Mouse (Mus musculus) gastrocnemius, adult 8-10 months (tissue): ENCODE data around the gene Kndc1. TPM values are rescaled to one million over a fixed set of nuclear protein-coding genes. Genes with fewer than 3 reads are reported as not detected.

Experiments used
- DNase-seq, 2 experiments: peaks; one replicate each; pipeline ENCODE4 v3.0.0; 2022; ENCODE audit warnings: low spot score in 2 of 2
- total RNA-seq, 4 experiments: library from RNA; stranded (reverse); gene quantifications; 2 replicates each; pipeline ENCODE4 v1.2.4; 2022

The Kndc1 gene
- total RNA-seq = under 1 TPM in 1 of 4 experiments, not detected in 3; 0.07 TPM

GRCm38 (mm10) chr7:139894655-139895557 lies at the start of gene Kndc1:
Kndc1 (plus strand) TSS chr7:139894696.
- DNase-seq = no peak

DNA sequence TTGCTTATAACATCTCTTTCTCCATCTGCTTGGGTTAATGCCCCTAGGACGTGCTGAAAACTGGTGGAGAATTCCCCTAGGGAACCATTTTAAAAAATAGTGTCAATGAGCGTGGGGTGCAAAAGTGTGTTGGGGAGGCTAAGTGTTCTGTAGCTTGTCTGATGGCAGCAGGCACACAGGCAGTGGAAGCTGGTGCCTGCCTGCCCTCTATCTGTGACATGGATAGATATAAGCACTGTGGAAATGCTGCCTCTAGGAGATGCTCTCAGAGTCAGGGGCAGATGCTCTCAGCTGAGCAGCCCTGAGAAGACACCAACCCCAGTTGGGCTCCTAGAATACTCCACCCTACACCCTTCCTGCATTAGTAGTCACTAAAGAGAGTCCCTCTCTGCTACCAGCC lies 49.4 kb upstream of the Kndc1 start:
- no peak for DNase-seq

DNA sequence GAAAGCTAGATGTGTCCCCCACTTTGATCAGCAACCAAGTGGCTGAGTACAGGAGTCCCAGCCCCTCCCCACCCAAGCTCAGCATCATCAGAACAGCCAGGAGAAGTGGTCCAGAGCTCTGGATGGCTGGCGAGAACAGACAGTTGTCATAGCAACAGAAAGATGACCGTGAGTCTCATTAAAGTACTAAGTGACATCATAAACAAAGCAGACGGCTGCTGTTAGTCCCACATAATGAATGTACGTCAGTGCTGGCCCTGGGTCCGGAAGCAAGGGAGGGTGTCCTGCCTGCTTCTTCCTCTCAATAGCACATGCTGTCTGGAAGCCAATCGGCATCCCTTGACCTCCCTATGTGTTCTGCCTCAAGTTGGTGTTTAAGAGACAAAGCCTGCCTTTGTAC lies 44.3 kb upstream of the Kndc1 start:
- DNase-seq = no peak

DNA sequence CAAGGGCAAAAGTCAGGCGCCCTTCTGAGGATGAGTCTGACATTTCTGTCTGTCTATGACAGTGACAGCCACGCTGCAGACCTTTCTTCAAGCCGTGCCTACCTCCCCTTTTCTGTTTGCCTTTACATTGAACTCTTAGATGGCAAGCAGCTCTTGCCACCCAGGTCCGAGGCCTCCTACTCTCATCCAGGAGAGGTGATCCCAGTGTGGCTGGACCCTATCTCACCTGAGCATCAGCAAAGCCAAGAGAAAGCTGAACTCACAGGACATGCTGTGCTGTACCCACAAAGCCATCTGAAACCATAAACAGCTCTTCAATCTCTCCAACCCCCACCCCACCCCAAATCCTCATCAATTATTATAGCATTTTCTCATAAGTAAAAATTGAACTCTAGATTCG lies 43.8 kb upstream of the Kndc1 start:
- no peak for DNase-seq

- DNase-seq = no peak
These were observed 43.4 kb upstream of the Kndc1 start for GRCm38 (mm10) chr7:139851098-139851497.

DNA sequence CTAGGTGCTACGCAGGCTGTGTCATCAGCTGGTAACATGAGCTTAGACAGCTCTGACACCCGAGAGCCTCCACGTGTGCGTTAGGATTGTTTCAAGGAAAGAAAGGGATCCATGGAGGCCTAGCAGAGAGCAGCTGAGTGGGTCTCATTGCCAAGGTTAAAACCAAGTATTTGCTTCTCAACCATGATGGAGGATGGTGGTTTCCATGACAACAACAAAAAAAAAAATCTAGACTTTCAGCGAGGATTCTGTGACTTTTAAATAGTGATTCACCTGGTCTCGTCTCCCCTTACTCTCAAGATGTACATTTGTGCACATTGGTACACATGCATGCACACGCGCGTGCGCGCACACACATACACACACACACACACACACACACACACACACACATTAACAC lies 39.2 kb upstream of the Kndc1 start:
- DNase-seq = no peak

DNA sequence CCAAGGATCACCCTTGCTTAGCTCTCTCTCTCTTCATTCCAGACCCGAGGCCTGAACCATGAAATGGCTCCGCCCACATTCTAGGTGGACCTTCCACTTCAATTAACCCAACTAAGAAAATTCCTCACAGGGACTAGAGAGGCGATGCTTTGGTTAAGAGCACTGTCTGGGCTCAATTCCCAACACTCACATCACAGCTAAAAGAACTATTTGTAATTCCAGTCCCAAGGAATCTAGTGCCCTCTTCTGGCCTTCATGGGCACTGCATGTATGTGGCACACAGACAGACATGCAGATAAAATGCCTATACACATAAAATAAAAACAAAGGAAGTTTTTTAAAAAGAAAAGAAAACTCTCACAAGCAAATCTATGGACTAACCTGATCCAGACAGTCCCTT lies 33.1 kb upstream of the Kndc1 start:
- DNase-seq = peak; percentile 39 to 42

DNA sequence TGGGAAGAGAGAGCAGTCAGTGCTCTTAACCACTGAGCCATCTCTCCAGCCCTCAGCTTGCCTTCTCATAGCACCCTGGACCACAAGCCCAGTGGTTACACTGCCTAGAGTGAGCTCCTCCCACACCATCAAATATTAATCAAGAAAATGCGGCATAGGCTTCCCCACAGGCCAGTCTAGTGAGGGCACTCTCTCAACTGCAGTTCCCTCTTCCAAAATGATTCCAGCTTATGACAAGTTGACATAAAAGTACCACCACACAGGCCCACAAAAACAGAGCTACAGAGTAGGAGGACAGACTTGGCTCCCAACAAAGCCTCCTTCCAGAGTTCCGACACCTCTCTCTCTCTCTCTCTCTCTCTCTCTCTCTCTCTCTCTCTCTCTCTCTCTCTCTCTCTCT lies 31.4 kb upstream of the Kndc1 start:
- no peak for DNase-seq

- DNase-seq = no peak
These were observed 30.2 kb upstream of the Kndc1 start for GRCm38 (mm10) chr7:139864253-139864652.

- no peak for DNase-seq
These were observed 29.6 kb upstream of the Kndc1 start for GRCm38 (mm10) chr7:139864871-139865270.

DNA sequence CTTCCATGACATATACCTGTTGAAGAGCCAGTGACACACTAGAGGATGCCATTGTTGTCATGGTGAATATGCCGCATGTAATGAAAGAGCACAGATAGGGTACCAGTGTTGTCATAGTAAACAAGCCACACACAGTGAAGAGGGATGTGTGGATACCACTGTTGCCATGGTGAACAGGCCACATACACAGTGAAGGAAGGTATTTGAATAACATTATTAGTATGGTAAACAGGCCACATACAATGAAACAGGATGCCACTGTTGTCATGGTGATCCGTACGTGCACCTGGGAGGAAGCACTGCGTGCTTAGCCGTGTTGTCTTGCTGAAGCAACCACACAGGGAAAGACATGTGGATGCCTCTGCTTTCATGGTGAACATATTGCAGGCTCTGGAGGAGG lies 23.5 kb upstream of the Kndc1 start:
- no peak for DNase-seq

DNA sequence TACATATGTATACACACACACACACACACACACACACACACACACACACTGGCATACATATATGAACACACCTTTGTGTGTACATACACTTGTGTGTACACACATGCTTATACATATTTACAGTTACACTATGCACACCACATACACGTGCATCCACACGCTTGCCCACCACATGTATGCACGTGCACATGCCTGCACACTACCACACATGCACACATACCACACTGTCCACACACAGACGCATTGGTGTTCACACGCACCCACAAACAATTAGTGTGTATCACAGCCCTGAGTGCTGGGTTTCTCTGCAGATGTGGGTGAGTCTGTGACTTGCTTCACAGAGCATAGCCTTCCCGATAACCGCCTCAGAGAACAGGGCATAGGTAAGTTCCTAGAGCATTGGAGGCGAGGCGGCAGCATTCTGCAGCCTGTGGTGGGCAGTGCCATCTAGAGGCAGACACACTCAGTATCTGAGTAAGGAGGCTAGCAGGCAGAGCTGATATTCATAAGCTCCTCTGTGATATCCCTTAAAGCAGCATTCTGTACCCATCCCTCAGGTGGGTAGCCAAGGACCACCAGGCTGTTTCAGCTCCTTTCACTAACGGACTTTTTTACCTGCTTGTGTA lies 17.2 kb upstream of the Kndc1 start:
- DNase-seq = no peak

GRCm38 (mm10) chr7:139878122-139878521 lies 16.4 kb upstream of the Kndc1 start:
- DNase-seq = no peak

GRCm38 (mm10) chr7:139878621-139879020 lies 15.9 kb upstream of the Kndc1 start:
- DNase-seq = no peak

DNA sequence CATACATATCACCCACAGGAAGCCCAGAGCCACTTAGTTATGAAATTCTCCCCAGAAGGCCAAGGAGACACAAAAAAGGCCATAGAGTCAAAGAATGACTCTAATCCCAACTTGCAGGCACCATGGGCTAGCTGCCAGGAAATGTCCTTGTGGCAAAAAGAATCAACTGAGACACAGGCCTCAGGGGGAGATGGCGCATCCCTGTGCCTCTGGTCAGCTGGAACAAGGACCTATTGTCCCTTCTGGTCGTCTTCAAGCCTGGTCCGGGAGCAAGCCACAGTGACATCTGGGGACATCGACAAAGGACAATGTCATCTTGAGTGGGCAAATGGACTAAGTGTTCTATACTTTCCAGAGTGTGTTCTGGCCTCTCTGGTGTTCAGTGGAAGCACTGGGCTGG lies 11.0 kb upstream of the Kndc1 start:
- no peak for DNase-seq

DNA sequence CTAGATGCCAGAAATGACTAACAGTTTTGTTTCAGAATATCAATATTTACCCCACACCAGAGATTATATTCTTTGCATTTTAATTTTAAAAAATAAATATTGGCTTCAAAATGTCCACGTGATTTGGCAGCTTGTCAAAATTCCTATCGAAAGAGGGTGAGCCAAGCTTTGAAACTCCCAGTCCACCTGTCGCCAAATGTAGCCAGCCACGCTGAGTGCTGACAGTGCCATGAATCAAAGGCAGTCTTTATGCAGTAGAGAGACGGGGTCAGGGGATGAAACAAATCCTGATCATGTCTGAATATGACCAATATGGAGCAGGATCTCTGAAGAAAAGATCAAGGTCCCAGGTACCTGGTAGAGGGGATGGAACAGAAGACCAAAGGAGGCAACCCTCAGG lies 2.7 kb upstream of the Kndc1 start:
- no peak for DNase-seq

DNA sequence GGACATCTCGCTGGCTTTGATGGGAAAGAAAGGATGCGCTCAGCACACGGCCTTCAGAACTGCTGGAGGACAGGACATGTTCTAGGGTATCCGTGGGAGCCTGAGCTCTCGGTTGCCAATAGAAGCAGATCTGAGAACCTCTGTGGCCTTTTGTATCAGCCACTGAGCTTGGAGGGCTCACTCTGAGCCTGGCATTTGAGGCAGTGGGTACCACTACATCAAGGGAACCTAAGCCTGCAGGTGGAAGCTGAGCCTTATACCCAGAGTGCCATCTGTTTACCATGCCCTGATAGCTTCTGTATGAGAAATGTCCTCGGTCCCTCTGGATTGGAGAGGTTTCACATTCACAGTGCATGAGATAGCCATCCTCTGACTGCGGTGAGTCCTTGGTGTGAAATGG lies 1.8 kb downstream of the Kndc1 start:
- no peak for DNase-seq

DNA sequence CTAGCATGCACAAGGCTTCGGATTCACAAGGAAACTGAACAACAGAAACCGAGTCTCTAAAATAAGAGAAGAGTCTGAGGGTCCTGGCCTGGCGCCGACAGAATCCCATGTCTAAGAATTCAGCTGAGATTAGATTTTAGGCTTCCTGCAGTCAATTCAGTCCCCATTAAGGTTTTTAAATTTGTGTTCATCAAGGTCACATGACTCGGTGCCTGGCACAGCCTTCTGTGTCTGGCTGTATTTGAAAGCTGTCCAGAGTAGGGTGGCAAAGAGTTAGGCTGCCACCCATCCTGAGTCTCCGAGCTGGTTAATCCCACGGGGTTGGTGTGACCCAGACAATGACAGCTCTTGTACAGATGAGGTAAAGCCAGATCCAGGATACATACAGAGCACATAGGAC lies 2.3 kb downstream of the Kndc1 start:
- no peak for DNase-seq

- DNase-seq = no peak
These were observed 4.1 kb downstream of the Kndc1 start for GRCm38 (mm10) chr7:139898606-139899005.

- no peak for DNase-seq
These were observed 5.0 kb downstream of the Kndc1 start for GRCm38 (mm10) chr7:139899505-139899904.

GRCm38 (mm10) chr7:139900456-139900855 lies 6.0 kb downstream of the Kndc1 start:
- no peak for DNase-seq

DNA sequence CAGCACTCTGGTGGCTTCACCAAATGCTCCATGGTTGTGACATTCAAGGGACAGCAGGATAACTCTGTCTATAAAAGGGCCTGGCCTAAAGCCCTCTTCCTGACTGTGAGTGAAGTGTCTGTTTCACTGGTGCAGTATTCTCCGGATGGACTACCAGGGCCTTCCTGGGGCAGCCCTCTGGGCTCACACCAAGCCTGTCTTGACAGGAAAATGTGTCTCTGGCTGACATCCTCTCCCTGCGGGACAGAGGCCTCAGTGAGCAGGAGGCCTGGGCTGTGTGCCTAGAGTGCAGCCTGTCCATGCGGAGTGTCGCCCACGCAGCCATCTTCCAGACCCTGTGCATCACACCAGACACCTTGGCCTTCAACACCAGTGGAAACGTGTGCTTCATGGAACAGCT lies 6.4 kb downstream of the Kndc1 start:
- no peak for DNase-seq

DNA sequence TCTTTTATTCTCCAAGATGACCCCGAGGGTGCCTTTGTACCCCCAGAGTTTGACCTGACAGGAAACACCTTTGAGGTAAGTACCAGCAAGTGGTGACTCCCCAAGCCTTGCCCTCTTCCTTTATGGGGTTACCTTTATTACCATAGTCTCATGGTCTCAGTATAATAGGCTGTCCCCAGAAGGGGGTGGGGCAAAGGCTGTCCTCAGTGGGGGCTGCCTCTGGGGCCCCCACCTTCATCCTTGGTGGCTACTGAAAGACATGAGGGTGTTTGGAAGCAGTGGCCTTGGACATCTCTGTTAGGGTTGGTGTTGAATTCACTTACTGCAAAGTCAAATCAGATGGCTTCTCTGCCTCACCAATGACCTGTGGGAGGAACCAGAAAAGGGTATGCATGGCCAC lies 7.5 kb downstream of the Kndc1 start:
- no peak for DNase-seq
